Mouse (Mus musculus) neutrophil, adult 5-6 weeks (primary cell): ENCODE measurements around the gene Tsen2. TPM values are rescaled to one million over a fixed set of nuclear protein-coding genes. Genes with fewer than 3 reads are reported as not detected.

ENCODE experiments used
- ATAC-seq: fragments of 151-379, 151-347 bp; 2 replicates; pipeline ENCODE4 v1.8.0; 2017; ENCODE audit warnings: mild to moderate bottlenecking, moderate TSS enrichment; ENCODE audit not compliant: insufficient number of reproducible peaks, poor library complexity, low FRiP score, severe bottlenecking; ENCODE audit errors: extremely low read depth
- total RNA-seq: library from RNA; stranded (forward); fragments of 200-1000 nt; gene quantifications from 2 replicates; pipeline ENCODE4 v1.2.3, GENCODE M21; 2017

Tsen2 gene
- total RNA-seq, 1 experiment from 2014 or later: 5.4 TPM

- ATAC-seq: no peak
Measured at GRCm38 (mm10) chr6:115536169-115536568, 8.3 kb upstream of the Tsen2 start.

DNA sequence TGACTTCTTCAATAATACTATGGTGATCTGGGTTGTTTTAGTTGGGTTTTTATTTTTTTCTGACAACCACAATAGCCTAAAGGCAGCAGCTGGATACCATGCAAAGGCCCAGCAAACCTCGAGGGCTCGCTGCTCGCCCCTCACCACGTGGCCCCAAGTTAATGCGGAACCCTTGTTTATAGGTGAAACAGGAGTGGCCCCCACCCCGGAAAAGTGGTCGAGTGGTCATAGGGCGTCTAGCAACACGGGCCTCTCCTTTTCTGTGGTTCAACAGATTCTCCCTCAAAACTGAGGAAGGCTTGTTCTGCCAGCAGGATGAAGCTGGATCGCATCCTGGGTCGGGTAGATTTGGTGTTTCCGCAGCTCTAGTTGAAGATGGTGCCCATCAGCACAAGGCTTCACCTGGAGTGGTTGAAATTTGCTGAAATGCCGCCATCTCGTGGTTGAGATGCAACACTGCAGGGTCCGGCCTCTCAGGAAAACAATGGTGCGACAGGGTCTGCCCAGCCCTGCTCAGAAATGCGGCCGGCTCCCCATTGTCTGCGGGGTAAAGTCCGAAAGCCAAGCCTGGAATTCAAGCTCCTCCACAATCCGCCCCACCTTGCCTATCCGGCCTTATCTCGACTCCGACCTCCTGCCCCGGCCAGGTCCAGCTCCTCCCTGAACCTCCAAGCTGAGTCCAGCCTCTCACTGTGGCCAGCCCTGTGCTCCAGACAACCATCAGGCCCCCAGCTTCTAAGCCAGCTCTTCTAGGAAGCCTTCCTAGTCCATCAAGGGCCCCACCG, 5.6 kb upstream of the Tsen2 start:
- peak; percentile 85 for ATAC-seq

DNA sequence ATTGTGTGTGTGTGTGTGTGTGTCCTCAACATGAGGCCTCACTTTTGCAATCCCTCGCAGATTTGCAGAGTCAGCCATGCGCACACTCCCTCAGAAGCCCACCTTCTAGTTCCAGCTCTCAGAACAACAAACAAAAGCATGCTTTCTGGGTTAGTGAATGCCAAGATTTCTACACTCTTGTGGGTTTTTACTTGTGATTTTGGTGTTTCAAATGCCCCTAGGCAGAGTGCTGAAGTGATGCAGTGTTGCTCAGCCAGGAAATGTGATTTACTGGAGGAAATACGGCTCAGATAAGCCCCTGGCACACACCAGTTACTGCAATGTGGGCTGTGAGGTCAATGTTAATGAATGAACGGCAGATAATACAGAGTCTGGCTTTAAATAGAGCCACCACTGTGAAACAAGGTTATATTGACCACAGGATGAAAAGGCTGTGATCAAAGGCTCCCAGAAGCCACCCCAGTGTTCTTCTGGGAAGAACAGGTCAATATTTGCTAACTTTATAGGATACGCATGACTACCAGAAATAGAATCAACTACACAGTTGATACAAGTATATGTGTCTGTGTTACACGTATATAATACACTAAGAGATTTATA, 2.7 kb upstream of the Tsen2 start:
- no peak for ATAC-seq

DNA sequence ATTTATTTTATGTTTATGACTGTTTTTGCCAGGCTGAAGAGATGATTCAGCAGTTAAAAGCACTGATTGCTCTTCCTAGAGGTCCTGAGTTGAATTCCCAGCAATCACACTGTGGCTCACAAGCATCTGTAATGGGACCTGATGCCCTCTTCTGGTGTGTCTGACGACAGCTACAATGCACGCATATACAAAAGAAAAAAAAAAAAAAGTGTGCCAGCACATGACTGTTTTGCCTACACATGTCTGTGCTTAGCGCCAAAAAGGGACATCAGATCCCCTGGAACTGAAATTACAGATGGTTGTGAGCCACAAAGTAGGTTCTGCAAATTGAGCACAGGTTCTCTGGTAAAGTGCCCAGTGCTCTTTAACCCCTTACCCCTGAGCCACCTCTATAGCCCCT, 2.1 kb upstream of the Tsen2 start:
- ATAC-seq: no peak

- no peak for ATAC-seq
Measured at GRCm38 (mm10) chr6:115546276-115546675, 1.8 kb downstream of the Tsen2 start.

DNA sequence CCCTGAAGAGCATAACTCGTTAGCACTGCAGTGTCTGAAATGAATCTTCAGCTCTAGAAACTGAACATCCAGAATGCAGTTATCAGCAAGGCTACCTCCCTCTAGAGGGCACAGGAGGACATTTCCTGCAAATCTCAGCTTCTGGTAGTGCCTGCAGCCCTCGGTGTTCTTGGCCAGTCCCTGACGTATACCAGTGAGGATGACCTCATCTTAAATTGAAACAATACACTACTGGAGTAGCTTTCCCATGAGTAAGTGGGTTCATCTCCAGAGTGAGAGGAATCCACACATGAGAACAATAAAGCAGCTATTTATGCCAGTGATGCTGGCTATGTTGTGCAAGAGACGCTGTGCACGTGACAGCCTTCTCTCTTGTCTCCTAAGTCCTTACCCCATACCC, 11.0 kb downstream of the Tsen2 start:
- ATAC-seq: no peak

GRCm38 (mm10) chr6:115558176-115558575, 13.7 kb downstream of the Tsen2 start:
- ATAC-seq: no peak

GRCm38 (mm10) chr6:115559651-115560632, 15.5 kb downstream of the Tsen2 start:
- ATAC-seq: no peak

GRCm38 (mm10) chr6:115565479-115566045, 21.1 kb downstream of the Tsen2 start:
- no peak for ATAC-seq

- no peak for ATAC-seq
Measured at GRCm38 (mm10) chr6:115574171-115574570, 29.7 kb downstream of the Tsen2 start.

GRCm38 (mm10) chr6:115577407-115577806, 32.9 kb downstream of the Tsen2 start:
- ATAC-seq: no peak

DNA sequence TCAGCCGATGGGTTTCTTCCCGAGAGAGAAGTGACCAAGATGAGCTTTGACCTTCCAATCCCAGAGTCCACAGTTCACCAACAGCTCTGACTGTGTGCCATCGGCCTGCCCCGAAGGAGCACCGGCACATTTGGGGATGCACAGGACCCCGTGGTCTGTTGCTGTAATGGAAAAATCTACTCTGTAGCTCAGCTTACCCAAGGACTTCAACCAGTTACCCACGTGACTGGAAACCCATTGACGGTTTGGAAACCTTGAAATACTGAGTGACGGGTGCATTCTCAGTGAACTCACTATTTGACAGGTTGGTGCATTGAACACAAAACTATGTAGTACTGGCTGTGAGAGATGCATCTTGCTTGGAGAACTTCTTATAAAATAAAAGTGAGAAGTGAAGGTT, 33.5 kb downstream of the Tsen2 start:
- no peak for ATAC-seq

- ATAC-seq: no peak
Measured at GRCm38 (mm10) chr6:115580810-115581209, 36.3 kb downstream of the Tsen2 start.

- no peak for ATAC-seq
Measured at GRCm38 (mm10) chr6:115582328-115583115, 38.1 kb downstream of the Tsen2 start.

- ATAC-seq: peak; percentile 10; the same call in 1 of the 2 replicates
Measured at GRCm38 (mm10) chr6:115583430-115584125, 39.1 kb downstream of the Tsen2 start.

DNA sequence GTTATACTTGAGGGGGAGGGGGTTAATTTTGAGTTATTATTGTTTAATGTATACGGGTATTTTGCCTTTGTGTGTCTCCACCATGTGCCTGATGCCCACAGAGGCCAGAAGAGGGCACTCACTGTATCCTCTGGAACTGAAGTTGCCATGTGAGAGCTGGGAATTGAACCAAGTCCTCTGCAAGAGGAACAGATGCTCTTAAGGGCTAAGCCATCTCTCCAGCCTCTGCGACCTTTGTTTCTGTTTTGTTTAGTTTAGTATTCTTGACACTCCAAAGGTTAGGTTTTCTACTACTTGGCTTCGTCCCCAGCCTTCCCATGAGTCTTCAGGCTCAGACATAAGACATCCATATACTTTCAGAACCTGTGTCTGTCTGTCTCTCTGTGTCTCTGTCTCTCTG, 39.7 kb downstream of the Tsen2 start:
- no peak for ATAC-seq

DNA sequence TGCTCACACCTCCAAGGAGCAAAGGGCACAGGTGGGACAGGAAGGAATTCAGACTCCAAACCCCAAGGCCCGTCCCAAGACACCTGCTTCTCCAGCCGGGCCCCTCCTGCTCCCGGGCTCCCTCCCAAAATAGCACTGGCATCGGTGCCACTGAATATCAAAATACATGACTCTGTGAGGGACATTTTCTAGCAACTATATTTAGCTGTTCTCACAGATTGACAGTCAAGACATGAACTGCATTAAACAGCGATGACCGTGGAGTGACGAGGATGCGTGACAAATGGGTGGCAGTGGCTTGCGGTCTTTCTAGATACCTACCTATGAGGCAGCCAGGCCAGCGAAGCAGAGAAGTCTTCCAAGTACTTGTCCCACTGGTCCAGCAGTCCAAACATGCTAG, 41.9 kb downstream of the Tsen2 start:
- no peak for ATAC-seq
